Mouse (Mus musculus): ENCODE measurements around the gene Gm20379. TPM values are rescaled to one million over a fixed set of nuclear protein-coding genes. Genes with fewer than 3 reads are reported as not detected.

Gm20379 gene
- polyA plus RNA-seq, 1 experiment from 2014 or later, result 1.9 TPM

Other genes starting within 250 kb of the Gm20379 start
- gene Rasgrf2, start 174.3 kb upstream of the Gm20379 start, polyA plus RNA-seq (2015; fragmentation: Nextera tagmentation; extraction: Ambion mirVana), result 0.15 and 0.32 TPM in 2 replicates
- gene Dhfr, start 48.7 kb downstream of the Gm20379 start, polyA plus RNA-seq (2015; fragmentation: Nextera tagmentation; extraction: Ambion mirVana), result 15.8 and 16.1 TPM in 2 replicates
- gene Msh3, start 49.0 kb downstream of the Gm20379 start, polyA plus RNA-seq (2015; fragmentation: Nextera tagmentation; extraction: Ambion mirVana), result 32.6 and 34.0 TPM in 2 replicates
- not detected in 2 replicates for gene Ankrd34b, start 119.9 kb downstream of the Gm20379 start, polyA plus RNA-seq (2015; fragmentation: Nextera tagmentation; extraction: Ambion mirVana)
- 0.18 and 0.52 TPM in 2 replicates for gene Fam151b, start 178.0 kb downstream of the Gm20379 start, polyA plus RNA-seq (2015; fragmentation: Nextera tagmentation; extraction: Ambion mirVana)
- gene Zfyve16, start 224.9 kb downstream of the Gm20379 start, polyA plus RNA-seq (2015; fragmentation: Nextera tagmentation; extraction: Ambion mirVana), result 12.2 and 14.9 TPM in 2 replicates